Mouse (Mus musculus) lung, postnatal 0 days (tissue): ENCODE data around the gene Sorcs3.

ENCODE experiments used
- CTCF ChIP-seq: IDR thresholded peaks from 2 replicates; pipeline ENCODE4 v1.5.1; 2016; ENCODE audit warnings: antibody characterized with exemption, mild to moderate bottlenecking
- EP300 ChIP-seq: IDR thresholded peaks from 2 replicates; pipeline ENCODE4 v1.6.1; 2016; ENCODE audit warnings: antibody characterized with exemption, mild to moderate bottlenecking, control low read depth

- TF ChIP-seq CTCF (no peak), EP300 (no peak)
Observed at GRCm38 (mm10) chr19:48630671-48631327, 425.0 kb downstream of the Sorcs3 start.
